Mouse (Mus musculus) macrophage (primary cell): ENCODE data around the gene Ccl28. TPM values are rescaled to one million over a fixed set of nuclear protein-coding genes. Genes with fewer than 3 reads are reported as not detected.
"Not testable (repeated sequence)": the region's sequence is repeated elsewhere in the genome, so short reads cannot be mapped to it uniquely, and the experiment has no call there.

ENCODE experiments used
- H3K27ac ChIP-seq: fragments of 350-480 bp; formaldehyde crosslinking; 2 replicates; pipeline ENCODE4 v1.9.0; 2021
- H3K36me3 ChIP-seq: fragments of 350-480 bp; formaldehyde crosslinking; 2 replicates; pipeline ENCODE4 v1.9.0; 2021; ENCODE audit errors: inconsistent target
- H3K4me3 ChIP-seq: fragments of 350-480 bp; formaldehyde crosslinking; 2 replicates; pipeline ENCODE4 v1.9.0; 2021; ENCODE audit errors: inconsistent target
- H3K79me2 ChIP-seq: fragments of 350-480 bp; formaldehyde crosslinking; 2 replicates; pipeline ENCODE4 v1.9.0; 2021; ENCODE audit errors: inconsistent target
- WGBS: methylation state at CpG from one replicate; pipeline ENCODE4 v1.1.7; 2026; ENCODE audit warnings: inconsistent platforms; ENCODE audit not compliant: missing documents; 5-methylcytosine and 5-hydroxymethylcytosine counted together
- polyA plus RNA-seq: library from polyadenylated mRNA; stranded (reverse); fragments of 250-400 nt; gene quantifications from 3 replicates; pipeline ENCODE4 v1.2.4, GENCODE M21; 2018; ENCODE audit warnings: inconsistent platforms

The Ccl28 gene
- polyA plus RNA-seq, 1 experiment from 2014 or later = not detected

DNA sequence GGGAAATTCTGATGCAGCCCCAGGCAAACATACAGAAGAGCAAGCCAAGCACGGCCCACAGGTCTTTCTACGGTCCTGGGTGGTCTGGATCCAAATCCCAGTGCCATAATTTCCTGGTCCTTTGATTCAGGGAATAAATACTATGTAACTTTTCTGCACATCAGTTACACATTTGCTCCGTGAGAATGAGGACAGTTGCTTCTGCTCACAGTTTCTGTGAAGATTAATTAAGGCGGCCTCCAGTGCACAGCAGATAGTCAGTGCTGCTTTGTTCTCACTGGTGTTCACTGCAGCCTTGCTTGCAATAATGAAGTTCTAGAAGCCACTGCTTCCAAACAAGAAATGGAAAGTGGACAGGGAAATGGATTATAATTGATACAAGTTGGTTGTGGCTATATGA, 14.2 kb downstream of the Ccl28 start:
- WGBS = 95% methylated on average over 4 of the region's 4 CpGs
- Histone ChIP-seq H3K79me2 (no peaks in the 10 kb centered on the region), H3K4me3 (no peak overlapping the region), H3K36me3 (no peaks in the 10 kb centered on the region), H3K27ac (no peak overlapping the region)

DNA sequence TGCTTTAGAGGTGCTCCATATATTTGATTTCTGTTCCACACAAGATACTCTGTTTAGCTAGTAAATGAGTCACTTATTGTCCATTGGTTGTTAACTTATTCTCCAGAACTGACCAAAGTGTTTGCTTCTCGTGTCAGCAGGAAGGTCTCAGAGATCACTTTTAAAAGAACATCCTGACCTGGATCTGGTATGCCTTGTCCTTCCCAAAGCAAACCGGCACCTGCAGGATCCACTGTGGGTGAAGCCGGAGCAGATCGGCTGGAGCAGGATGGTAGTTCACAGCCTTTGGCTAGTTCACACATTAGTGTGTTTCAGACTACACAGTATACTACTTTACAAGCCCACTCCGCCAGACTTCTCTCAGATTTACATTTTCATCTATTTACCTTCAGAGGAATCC, 14.8 kb downstream of the Ccl28 start:
- H3K79me2 ChIP-seq = no peaks in the 10 kb centered on the region
- no peak overlapping the region for H3K27ac ChIP-seq
- H3K36me3 ChIP-seq = no peaks in the 10 kb centered on the region
- 88% methylated on average over 5 of the region's 5 CpGs for WGBS
- no peak overlapping the region for H3K4me3 ChIP-seq

DNA sequence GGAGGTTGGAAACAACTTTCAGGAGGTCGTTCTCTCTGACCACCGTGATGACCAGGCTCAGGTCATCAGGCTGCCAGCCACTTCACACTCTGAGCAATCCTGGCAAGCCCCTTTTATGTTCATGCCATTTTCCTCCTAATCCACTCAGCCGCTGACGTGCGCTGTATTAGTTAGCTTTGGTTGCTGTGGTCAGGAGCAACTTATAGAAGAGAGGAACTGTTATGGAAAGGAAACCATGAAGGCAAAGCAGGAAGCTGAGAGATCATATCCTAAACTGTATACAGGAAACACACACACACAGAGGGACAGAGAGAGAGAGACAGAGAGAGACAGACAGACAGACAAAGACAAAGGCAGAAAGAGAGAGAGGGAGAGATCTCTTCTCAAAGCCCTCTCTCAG, 15.7 kb downstream of the Ccl28 start:
- 8% methylated on average over 5 of the region's 5 CpGs for WGBS
- no peaks in the 10 kb centered on the region for H3K79me2 ChIP-seq
- H3K4me3 ChIP-seq = no peak overlapping the region
- H3K36me3 ChIP-seq = no peaks in the 10 kb centered on the region
- no peak overlapping the region for H3K27ac ChIP-seq

DNA sequence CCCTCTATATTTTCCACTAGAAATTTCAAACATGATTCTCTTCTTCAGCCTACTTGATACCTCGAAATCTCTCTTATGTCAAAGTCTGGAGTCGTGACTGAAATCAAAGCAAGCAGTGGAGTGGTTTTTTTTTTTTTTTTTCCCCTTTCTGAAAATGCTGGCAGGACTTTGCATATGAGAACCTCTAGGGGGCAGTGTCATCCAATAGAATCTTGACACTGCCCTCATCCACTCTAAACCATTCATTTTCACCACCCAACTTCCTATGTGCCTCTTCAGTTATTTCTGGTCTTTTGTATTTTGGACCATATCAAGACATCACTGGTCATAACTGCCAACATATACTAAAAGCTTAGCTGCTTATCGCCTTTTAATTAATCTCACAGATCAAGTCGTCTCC, 16.9 kb downstream of the Ccl28 start:
- 43% methylated on average over 4 of the region's 4 CpGs for WGBS
- H3K79me2 ChIP-seq = no peaks in the 10 kb centered on the region
- H3K36me3 ChIP-seq = no peaks in the 10 kb centered on the region
- H3K27ac ChIP-seq = no peak overlapping the region
- H3K4me3 ChIP-seq = no peak overlapping the region

DNA sequence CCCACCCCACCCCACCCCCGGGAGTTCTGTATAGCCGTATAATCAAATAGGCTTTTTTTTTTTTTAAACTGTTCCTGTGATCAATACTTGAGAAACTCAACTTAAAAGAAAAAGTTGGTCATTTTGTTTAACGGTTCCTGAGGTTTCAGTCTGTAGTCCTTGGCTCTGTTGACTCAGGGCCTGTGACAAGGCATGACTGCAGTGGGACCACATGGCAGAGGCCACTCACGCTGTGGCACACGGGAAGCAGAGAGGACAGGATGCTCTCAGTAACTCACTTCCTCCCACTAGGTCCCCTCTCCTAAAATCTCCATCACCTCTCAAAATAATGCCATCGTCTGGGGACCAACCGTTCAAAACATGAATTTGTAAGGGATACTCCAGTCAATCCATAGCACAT, 17.5 kb downstream of the Ccl28 start:
- 65% methylated on average over 7 of the region's 7 CpGs for WGBS
- Histone ChIP-seq H3K79me2 (no peaks in the 10 kb centered on the region), H3K36me3 (no peaks in the 10 kb centered on the region), H3K4me3 (no peak overlapping the region), H3K27ac (no peak overlapping the region)

DNA sequence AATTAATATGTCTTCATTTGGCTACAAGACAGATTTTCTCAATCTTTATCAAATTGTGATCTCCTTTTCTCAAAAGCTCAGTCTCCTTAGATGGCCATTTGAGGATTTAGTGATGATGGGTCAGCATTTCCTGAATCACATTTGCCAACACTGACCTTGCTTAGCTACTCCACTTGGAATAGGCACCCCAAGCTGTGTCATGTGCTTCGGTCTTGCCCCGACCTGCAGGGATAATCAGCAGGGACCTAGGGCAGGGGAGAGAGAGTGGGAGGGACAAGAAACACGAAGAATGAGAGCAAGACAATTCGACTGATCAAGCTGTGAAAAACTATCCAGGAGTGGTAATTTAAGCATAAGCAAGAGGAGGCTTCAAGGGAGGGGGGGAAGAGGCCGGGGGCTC, 21.1 kb downstream of the Ccl28 start:
- no peaks in the 10 kb centered on the region for H3K79me2 ChIP-seq
- H3K36me3 ChIP-seq = no peaks in the 10 kb centered on the region
- WGBS = 85% methylated on average over 5 of the region's 5 CpGs
- no peak overlapping the region for H3K4me3 ChIP-seq
- H3K27ac ChIP-seq = no peak overlapping the region

- H3K36me3 ChIP-seq = no peaks in the 10 kb centered on the region
- WGBS = 93% methylated on average over 1 of the region's 1 CpGs
- H3K79me2 ChIP-seq = no peaks in the 10 kb centered on the region
- no peak overlapping the region for H3K4me3 ChIP-seq
- no peak overlapping the region for H3K27ac ChIP-seq
Measured at GRCm38 (mm10) chr13:119646511-119646910, 22.9 kb downstream of the Ccl28 start.

GRCm38 (mm10) chr13:119648891-119649698, 25.5 kb downstream of the Ccl28 start:
- WGBS = 84% methylated on average over 15 of the region's 15 CpGs
- Histone ChIP-seq H3K27ac (no peak overlapping the region), H3K36me3 (no peaks in the 10 kb centered on the region), H3K79me2 (no peaks in the 10 kb centered on the region), H3K4me3 (no peak overlapping the region)

DNA sequence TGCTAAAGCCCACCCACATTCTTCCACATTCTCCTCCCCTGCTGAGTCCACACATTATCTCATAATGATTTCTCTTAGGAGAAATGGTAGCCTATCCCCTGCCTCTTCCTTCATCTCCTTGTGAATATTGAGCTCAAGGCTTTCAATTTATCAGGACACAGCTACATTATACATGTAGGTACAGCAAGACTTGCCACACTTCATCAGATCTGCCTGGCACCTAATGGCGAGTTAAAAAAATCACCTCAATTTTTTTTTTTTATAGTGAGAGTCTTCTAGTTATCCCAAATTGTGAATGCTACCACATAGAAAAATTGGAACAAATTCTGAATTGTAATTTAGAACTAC, 26.1 kb downstream of the Ccl28 start:
- WGBS = 93% methylated on average over 1 of the region's 1 CpGs
- Histone ChIP-seq H3K36me3 (no peaks in the 10 kb centered on the region), H3K4me3 (no peak overlapping the region), H3K79me2 (no peaks in the 10 kb centered on the region), H3K27ac (no peak overlapping the region)

DNA sequence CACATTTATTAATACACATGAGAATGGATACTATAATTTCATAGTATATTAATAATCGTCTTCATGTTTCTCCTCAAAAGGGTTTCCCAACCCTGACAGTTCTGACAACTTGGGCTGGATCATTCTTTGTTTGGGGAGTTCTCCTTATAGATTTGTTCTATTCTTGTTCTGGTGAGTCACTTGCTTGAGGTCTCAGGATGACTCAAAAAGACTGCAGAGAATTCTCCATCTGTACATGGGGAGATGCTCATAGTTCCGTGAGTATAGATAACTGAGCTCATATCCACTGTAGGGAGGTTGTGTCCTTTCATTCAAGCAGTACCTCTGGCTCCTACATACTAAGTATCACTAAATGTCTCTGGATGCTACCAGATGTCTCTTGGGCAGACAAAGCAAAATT, 31.1 kb downstream of the Ccl28 start:
- no peaks in the 10 kb centered on the region for H3K36me3 ChIP-seq
- H3K4me3 ChIP-seq = no peak overlapping the region
- H3K79me2 ChIP-seq = no peaks in the 10 kb centered on the region
- WGBS = 74% methylated on average over 2 of the region's 2 CpGs
- H3K27ac ChIP-seq = no peak overlapping the region

GRCm38 (mm10) chr13:119656246-119656645, 32.6 kb downstream of the Ccl28 start:
- H3K4me3 ChIP-seq = no peak overlapping the region
- H3K27ac ChIP-seq = no peak overlapping the region
- no peaks in the 10 kb centered on the region for H3K79me2 ChIP-seq
- H3K36me3 ChIP-seq = no peaks in the 10 kb centered on the region
- WGBS = 95% methylated on average over 2 of the region's 2 CpGs

DNA sequence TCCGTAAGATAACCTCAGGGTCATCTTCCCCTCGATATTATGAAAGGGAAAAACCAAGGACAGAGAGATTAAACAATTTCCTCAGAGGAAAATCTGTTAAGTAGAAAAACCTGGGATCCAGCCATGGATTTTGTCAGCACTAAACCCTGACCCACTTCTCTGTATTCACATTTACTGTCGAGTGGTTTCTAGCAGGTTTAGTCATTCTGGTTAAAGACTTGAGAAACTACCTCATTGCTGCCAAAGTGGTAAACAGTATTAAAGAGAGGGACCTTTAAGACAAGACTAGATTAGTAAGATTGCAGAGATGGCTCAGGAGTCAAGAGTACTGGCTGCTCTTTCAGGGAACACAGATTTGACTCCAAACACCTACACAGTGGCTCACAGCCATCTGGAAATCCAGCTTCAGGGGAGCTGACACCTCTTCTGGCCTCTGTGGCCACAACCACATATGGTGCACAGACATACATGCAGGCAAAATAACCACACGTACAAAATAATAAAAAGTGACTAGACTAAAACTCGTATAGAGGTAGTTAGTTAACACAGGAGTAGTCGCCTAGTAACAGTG, 33.3 kb downstream of the Ccl28 start:
- no peak overlapping the region for H3K4me3 ChIP-seq
- no peak overlapping the region for H3K27ac ChIP-seq
- no peaks in the 10 kb centered on the region for H3K36me3 ChIP-seq
- no peaks in the 10 kb centered on the region for H3K79me2 ChIP-seq
- 89% methylated on average over 6 of the region's 6 CpGs for WGBS

- H3K36me3 ChIP-seq, H3K79me2 ChIP-seq, H3K4me3 ChIP-seq, H3K27ac ChIP-seq: not testable (repeated sequence)
- 100% methylated on average over 2 of the region's 9 CpGs for WGBS
Measured at GRCm38 (mm10) chr13:119661420-119661819, 37.8 kb downstream of the Ccl28 start.

- 95% methylated on average over 8 of the region's 8 CpGs for WGBS
Measured at GRCm38 (mm10) chr13:119678794-119679193, 55.2 kb downstream of the Ccl28 start.

DNA sequence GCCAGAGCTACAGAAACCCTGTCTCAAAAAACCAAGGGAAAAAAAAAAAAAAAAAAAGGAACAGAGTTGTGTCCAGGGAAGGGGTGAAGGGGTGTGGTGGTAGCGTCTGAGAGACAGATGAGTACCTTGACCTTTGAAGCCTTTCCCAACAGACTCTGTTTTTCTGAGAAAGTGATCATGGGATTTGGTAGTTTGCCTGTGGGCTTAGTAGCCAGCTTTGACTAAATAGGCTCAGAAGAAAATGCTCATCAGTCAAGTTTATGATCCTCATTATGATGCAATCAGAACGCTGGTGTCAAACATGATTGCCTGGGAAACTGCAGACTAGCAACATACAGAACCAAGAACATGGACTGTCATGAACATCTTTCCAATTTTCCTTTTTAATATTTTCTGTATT, 56.1 kb downstream of the Ccl28 start:
- H3K79me2 ChIP-seq = no peaks in the 10 kb centered on the region
- H3K36me3 ChIP-seq = no peaks in the 10 kb centered on the region
- no peak overlapping the region for H3K4me3 ChIP-seq
- 80% methylated on average over 2 of the region's 2 CpGs for WGBS
- no peak overlapping the region for H3K27ac ChIP-seq

More at GRCm38 (mm10) chr13:119678794-119679193, 55.2 kb downstream of the Ccl28 start:
- Histone ChIP-seq H3K4me3 (no peak overlapping the region), H3K27ac (no peak overlapping the region), H3K36me3 (no peaks in the 10 kb centered on the region), H3K79me2 (no peaks in the 10 kb centered on the region)

DNA sequence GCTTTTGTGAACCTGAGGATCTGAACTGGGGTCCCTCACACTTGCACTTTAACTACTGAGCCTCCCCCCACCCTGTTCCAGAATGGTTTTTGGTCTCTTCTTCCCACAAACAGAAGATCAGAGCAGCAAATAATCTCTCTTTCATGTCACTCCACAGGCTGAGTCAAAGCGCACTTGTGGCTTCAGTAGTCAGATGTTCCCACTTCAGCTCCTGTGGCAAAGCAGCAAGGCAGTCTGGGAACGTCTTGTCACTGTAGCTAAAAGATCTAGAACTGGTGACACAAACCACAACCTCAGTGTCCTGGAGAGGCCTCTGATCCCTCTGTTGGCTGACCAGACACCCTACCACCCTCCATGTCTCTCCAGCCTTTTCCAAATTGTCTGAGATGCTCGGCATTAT, 57.5 kb downstream of the Ccl28 start:
- 74% methylated on average over 3 of the region's 3 CpGs for WGBS
- H3K79me2 ChIP-seq = no peaks in the 10 kb centered on the region

More for the DNA sequence above, 57.5 kb downstream of the Ccl28 start:
- Histone ChIP-seq H3K4me3 (no peak overlapping the region), H3K36me3 (no peaks in the 10 kb centered on the region), H3K27ac (no peak overlapping the region)
